Mouse (Mus musculus): ENCODE results near the gene Mnx1. TPM values are rescaled to one million over a fixed set of nuclear protein-coding genes. Genes with fewer than 3 reads are reported as not detected.
A peak's percentile ranks its signal among the peaks of the same experiment; 100 is the strongest.
"Not testable (repeated sequence)": the region's sequence is repeated elsewhere in the genome, so short reads cannot be mapped to it uniquely, and the experiment has no call there.

Gene Mnx1
- polyA plus RNA-seq, 1 experiment from 2014 or later = 0.19 TPM

- Histone ChIP-seq H3K9ac (no peak overlapping the region), H3K4me1 (replicated peaks) (peaks cover 9% of the 10 kb centered on the region), H3K9me3 (no peaks in the 10 kb centered on the region), H3K4me3 (peak overlapping the region; percentile 25), H3K4me2 (peak overlapping the region; percentile 53), H3K36me3 (no peaks in the 10 kb centered on the region), H3K27me3 (peaks cover 66% of the 10 kb centered on the region), H3K27ac (replicated peaks) (no peak overlapping the region)
- peak; percentile 42; the same call in 1 of the 2 replicates for ATAC-seq (ENCODE audit: low FRiP score, low read depth)
- WGBS = 3% methylated on average over 67 of the region's 67 CpGs
These were observed 10.6 kb downstream of the Mnx1 start for GRCm38 (mm10) chr5:29467489-29468350.

GRCm38 (mm10) chr5:29462943-29463686 is 15.2 kb downstream of the Mnx1 start:
- no peak for ATAC-seq (ENCODE audit: low FRiP score, low read depth)
- peaks cover 3% of the 10 kb centered on the region; the same call in 1 of the 2 replicates for H3K36me3 ChIP-seq
- no peak overlapping the region for H3K4me2 ChIP-seq
- no peaks in the 10 kb centered on the region for H3K9me3 ChIP-seq
- H3K4me1 ChIP-seq (replicated peaks) = peaks cover 6% of the 10 kb centered on the region
- H3K9ac ChIP-seq = no peak overlapping the region
- no peak overlapping the region for H3K4me3 ChIP-seq
- peaks cover 28% of the 10 kb centered on the region for H3K27me3 ChIP-seq
- H3K27ac ChIP-seq (replicated peaks) = no peak overlapping the region
- WGBS = 77% methylated on average over 9 of the region's 9 CpGs

GRCm38 (mm10) chr5:29456895-29457656 is 21.2 kb downstream of the Mnx1 start:
- Histone ChIP-seq H3K4me1 (replicated peaks) (no peaks in the 10 kb centered on the region), H3K4me3 (no peak overlapping the region), H3K9ac (no peak overlapping the region), H3K27me3 (no peaks in the 10 kb centered on the region), H3K36me3 (peaks cover 21% of the 10 kb centered on the region), H3K4me2 (no peak overlapping the region), H3K9me3 (no peaks in the 10 kb centered on the region), H3K27ac (replicated peaks) (no peak overlapping the region)
- WGBS = 83% methylated on average over 5 of the region's 5 CpGs
- no peak for ATAC-seq (ENCODE audit: low FRiP score, low read depth)

GRCm38 (mm10) chr5:29452352-29452751 is 25.9 kb downstream of the Mnx1 start:
- WGBS = 67% methylated on average over 4 of the region's 4 CpGs
- no peak overlapping the region for H3K4me2 ChIP-seq
- H3K9ac ChIP-seq = no peak overlapping the region
- no peaks in the 10 kb centered on the region for H3K9me3 ChIP-seq
- no peak overlapping the region for H3K27ac ChIP-seq (replicated peaks)
- H3K4me3 ChIP-seq = no peak overlapping the region
- no peaks in the 10 kb centered on the region for H3K4me1 ChIP-seq (replicated peaks)
- peaks cover 54% of the 10 kb centered on the region for H3K36me3 ChIP-seq
- no peaks in the 10 kb centered on the region for H3K27me3 ChIP-seq
- ATAC-seq (ENCODE audit: low FRiP score, low read depth) = no peak

GRCm38 (mm10) chr5:29445275-29445674 is 33.0 kb downstream of the Mnx1 start:
- H3K36me3 ChIP-seq = peaks cover 89% of the 10 kb centered on the region
- H3K9me3 ChIP-seq = no peaks in the 10 kb centered on the region
- 96% methylated on average over 2 of the region's 2 CpGs for WGBS
- H3K4me2 ChIP-seq = no peak overlapping the region
- no peak for ATAC-seq (ENCODE audit: low FRiP score, low read depth)
- no peaks in the 10 kb centered on the region for H3K4me1 ChIP-seq (replicated peaks)
- H3K27ac ChIP-seq (replicated peaks) = no peak overlapping the region
- no peak overlapping the region for H3K4me3 ChIP-seq
- no peak overlapping the region for H3K9ac ChIP-seq
- H3K27me3 ChIP-seq = no peaks in the 10 kb centered on the region

GRCm38 (mm10) chr5:29436728-29437127 is 41.5 kb downstream of the Mnx1 start:
- ATAC-seq (ENCODE audit: low FRiP score, low read depth); H3K9ac ChIP-seq; H3K27me3 ChIP-seq; H3K27ac ChIP-seq (replicated peaks); H3K4me3 ChIP-seq; H3K9me3 ChIP-seq: not testable (repeated sequence)
- 95% methylated on average over 6 of the region's 6 CpGs for WGBS
- 0 out of 2 replicates have a peak overlapping the region, but pooled peaks have one; percentile 94 for H3K4me2 ChIP-seq
- H3K36me3 ChIP-seq = peaks cover 56% of the 10 kb centered on the region
- H3K4me1 ChIP-seq (replicated peaks) = peaks cover 27% of the 10 kb centered on the region

- Histone ChIP-seq H3K27ac (replicated peaks) (no peak overlapping the region), H3K9me3 (no peaks in the 10 kb centered on the region), H3K4me1 (replicated peaks) (peaks cover 27% of the 10 kb centered on the region), H3K4me3 (peak overlapping the region; percentile 83), H3K36me3 (peaks cover 44% of the 10 kb centered on the region), H3K9ac (peak overlapping the region; percentile 59), H3K27me3 (peaks cover 9% of the 10 kb centered on the region; the same call in 1 of the 2 replicates), H3K4me2 (peak overlapping the region; percentile 94)
- 53% methylated on average over 8 of the region's 8 CpGs for WGBS
- ATAC-seq (ENCODE audit: low FRiP score, low read depth) = no peak
These were observed 42.8 kb downstream of the Mnx1 start for GRCm38 (mm10) chr5:29435491-29435890.

GRCm38 (mm10) chr5:29434872-29435358 is 43.4 kb downstream of the Mnx1 start:
- under 1% methylated on average over 47 of the region's 48 CpGs for WGBS
- Histone ChIP-seq H3K27me3 (peaks cover 9% of the 10 kb centered on the region; the same call in 1 of the 2 replicates), H3K9ac (peak overlapping the region; percentile 59), H3K27ac (replicated peaks) (peak overlapping the region; percentile 79), H3K4me3 (peak overlapping the region; percentile 83), H3K36me3 (peaks cover 38% of the 10 kb centered on the region), H3K9me3 (no peaks in the 10 kb centered on the region), H3K4me1 (replicated peaks) (peaks cover 27% of the 10 kb centered on the region), H3K4me2 (peak overlapping the region; percentile 94)
- ATAC-seq (ENCODE audit: low FRiP score, low read depth) = peak; percentile 80

- H3K9me3 ChIP-seq = no peaks in the 10 kb centered on the region
- peak within 1 kb of the TSS; percentile 83 for H3K4me3 ChIP-seq
- H3K9ac ChIP-seq = peak within 1 kb of the TSS; percentile 59
- peaks cover 9% of the 10 kb centered on the region; the same call in 1 of the 2 replicates for H3K27me3 ChIP-seq
- peak within 1 kb of the TSS; percentile 79 for H3K27ac ChIP-seq (replicated peaks)
- 4% methylated on average over 29 of the region's 29 CpGs for WGBS
- H3K4me1 ChIP-seq (replicated peaks) = peaks cover 27% of the 10 kb centered on the region
- ATAC-seq (ENCODE audit: low FRiP score, low read depth) = peak; percentile 99
- H3K4me2 ChIP-seq = peak within 1 kb of the TSS; percentile 94
- H3K36me3 ChIP-seq = peaks cover 33% of the 10 kb centered on the region
These were observed 43.9 kb downstream of the Mnx1 start, which contains the start of gene Nom1 for GRCm38 (mm10) chr5:29434228-29434871. Gene Nom1, plus strand, starts transcription at chr5:29434664.

- not testable (repeated sequence) for H3K27me3 ChIP-seq; H3K9me3 ChIP-seq; ATAC-seq (ENCODE audit: low FRiP score, low read depth); H3K36me3 ChIP-seq; H3K27ac ChIP-seq (replicated peaks); H3K9ac ChIP-seq; H3K4me3 ChIP-seq; H3K4me1 ChIP-seq (replicated peaks); H3K4me2 ChIP-seq
- WGBS = 73% methylated on average over 3 of the region's 3 CpGs
These were observed 54.9 kb downstream of the Mnx1 start for GRCm38 (mm10) chr5:29423330-29423729.
